Mouse (Mus musculus) 3T3-L1 (cell line): ENCODE results near the gene Ryr3.

ENCODE experiments used
- DNase-seq: peaks from one replicate; pipeline ENCODE4 v3.0.0-alpha.2; 2015; ENCODE audit warnings: low read depth, low spot score

Ryr3 gene

DNA sequence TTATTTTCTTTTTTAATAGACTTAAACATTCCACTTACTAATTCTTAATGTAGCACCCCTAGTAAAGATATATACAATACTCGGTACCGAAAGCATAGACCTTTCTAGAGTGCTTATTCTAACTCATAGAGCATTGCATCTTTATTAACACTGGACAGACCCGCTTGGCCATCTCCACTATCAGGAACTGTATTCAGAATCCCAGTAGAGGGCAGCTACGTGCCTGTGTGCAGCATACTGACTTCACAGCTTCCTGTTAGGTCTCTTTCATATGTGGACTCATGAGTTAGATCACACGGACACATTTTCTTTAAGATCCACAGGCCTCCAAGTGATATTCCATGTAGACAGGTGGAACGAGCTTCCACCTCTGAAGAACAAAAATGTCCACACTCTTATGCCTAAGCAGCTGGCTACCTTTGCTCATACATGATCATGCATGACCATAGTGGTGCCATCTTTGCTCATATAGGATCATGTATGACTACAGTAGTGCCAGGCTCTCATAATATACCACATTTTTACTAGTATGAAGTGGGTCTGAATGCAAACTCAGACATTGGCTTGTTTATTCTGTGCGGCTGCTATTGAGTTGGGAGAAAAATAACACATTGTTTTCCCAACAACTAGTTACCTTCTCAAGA is 417.4 kb downstream of the Ryr3 start:
- DNase-seq: peak; percentile 52

DNA sequence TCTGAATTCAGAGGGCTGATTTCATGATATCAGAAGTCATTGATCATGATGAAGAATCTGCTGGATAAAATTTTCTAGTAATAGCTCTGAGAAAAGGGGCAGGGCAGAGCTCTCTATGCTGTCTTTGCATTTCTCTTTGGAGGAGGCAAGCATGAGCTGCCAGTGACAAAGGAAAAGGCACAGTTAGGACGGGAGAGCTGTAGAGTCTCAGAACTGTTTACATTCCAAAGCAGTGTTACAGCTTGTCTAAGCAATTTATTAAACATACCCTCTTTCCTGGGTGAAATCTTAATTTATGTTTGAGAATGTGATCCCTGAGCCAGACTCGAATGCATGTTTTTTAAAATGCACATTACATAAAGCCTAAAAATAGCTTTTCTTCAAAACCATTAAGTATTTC is 435.3 kb downstream of the Ryr3 start:
- DNase-seq: no peak

DNA sequence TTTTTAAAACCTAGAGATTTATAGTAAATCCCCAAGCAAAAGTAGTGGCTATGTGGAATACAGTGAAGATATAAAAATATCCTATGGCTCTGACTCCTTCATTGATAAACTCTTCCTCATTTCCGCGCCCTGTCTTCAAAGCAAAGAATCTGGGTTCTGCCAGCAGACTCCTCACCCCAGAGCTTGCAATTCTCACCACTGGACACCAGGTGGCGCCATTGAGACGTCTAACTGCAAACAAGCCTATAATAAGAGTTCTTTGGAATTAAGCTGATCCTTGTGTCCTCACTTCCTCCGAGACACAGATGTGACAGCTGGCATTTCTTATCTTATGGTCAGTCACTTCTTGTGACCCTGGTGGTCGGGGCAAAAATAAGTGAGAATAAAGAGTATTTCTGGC is 442.1 kb downstream of the Ryr3 start:
- peak; percentile 85 for DNase-seq

DNA sequence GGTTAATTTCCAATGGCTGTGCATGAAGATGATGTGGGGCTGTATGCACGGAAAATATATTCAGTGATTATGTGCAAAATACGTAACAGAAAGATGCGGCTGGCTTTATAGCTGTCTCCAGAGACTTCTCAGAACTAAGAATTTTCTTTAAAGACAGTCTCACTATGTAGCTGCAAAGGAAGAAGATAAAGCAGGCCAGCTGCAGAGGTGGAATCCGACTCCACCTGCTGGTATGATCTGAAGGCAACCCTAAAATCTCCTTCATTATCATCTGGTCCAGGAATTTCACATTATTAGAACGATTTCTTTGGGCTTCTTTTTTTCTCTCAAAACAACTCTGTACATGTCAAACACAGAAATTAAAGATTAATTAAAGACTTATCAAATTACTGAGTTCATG is 449.2 kb downstream of the Ryr3 start:
- peak; percentile 41 for DNase-seq

DNA sequence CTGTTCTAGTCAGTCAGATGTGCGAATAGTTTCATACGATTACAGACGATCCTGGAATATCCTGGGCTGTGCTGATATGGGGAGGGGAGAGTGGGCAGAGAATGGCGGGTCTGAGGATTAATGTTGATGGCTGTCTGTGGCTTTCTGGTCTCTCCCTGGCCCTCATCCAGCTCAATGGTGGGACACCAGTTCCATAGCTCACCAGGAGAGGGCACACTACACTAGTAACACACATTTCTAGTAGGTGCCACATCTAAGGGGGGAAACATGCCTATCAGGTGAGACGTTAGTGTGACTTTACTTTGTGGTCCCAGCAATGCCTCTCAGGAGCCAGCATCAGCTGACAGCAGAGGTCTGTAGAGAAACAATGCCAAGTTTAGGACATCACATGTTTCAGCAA is 451.9 kb downstream of the Ryr3 start:
- DNase-seq: peak; percentile 53

DNA sequence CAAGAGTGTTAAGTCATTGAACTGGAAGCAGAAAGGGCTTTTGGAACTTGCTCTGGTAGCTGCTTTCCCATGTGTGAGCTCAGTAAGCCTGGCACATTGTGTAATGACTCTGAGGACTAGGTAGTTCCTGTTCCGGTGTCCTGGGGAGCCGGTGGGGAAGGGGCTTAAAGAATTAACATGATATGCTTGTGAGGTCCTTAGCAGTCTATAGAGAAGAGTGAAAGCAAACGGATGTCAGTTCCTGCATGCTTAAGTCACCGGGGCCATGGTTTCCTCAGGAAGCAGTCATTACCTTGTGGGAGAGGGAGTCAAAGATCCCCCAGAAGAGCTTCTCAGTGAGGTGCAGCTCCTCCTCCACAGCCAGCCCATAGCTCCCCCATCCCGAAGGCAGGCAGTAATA is 452.6 kb downstream of the Ryr3 start:
- no peak for DNase-seq

DNA sequence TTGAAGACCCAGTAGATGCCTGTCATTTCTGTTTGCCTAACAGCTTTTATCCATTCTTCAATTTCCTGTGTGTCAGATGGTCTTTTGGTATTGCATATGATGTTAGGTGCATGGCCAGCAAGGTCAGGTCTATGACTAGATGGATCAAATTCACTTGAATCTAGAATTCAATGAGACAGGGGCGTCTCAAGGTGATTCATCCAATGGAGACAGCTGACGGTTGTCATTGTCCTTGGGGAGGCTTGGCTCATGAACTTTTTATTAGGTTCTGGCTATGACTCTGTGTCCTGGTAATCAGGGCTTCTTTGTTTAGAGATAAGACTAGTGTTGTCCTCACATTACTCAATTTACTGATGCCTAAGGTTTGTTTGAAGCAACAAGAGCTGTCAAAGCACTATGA is 454.9 kb downstream of the Ryr3 start:
- DNase-seq: no peak

DNA sequence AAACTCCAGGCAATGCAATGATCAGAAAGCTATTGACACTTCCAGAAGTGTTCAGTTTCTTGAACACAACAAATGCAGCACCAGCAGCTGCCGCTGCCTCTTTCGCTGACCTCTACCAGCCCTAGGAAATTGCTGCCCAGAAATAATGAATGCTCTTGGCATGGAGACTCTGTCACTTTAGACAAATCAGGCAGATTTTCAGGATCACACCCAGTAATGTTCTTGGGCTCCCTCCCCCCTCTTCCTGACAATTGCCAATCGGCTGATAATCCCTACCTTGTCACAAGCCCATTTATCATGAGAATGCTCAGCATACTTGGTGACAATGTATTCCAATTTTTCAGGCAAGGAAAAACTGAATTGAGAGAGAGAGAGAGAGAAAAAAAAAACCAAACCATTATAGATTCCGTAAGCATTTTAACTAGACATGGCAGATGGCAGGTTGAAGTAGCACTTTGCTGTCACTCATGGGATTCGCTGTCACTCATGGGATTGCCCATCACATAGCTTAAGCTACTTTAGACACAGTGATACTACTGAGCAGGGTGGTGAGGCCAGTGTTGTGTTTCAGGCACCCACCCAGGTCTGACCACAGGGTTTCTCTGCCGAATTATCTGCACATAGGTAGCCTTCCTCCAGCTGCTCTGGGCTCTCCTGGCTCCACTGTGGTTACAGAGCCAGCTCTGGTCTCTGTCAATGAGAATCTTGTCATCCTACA is 455.5 kb downstream of the Ryr3 start:
- no peak for DNase-seq

DNA sequence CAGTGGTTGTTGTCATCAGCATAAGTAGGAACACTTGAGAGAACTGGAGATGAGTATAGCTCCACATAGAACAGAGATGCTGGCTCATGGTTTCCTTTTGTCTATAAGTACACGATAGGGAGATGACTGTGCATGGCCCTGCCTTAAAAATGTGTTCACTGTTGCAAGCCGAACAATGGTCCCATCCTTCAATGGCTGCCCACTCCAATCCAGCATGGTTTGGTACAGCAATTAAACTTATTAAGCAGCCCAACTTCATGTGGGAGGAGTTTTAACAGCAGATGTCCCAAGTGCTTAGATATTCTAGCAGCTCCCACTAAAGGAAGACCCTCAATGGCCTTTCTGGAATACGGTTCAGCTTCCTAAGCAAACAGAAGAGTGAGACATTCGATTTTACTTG is 456.2 kb downstream of the Ryr3 start:
- DNase-seq: no peak

DNA sequence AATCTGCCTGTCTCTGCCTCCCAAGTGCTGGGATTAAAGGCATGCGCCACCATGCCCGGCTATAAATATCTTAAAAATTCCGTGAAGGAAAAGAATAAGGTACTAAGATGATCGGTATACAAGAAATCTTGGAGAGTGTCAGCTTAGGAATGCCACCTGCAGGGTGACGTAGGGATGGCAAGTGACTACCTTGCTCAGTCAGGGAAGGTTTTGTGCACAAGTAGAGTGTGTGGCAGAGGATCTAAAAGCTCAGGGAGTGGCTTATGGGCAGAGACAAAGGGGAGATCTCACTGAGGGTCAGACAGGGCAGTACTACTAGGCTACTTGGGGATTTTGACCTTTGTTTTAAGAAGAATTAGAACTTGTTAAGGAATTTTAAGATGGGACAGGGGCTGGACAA is 457.2 kb downstream of the Ryr3 start:
- DNase-seq: no peak

DNA sequence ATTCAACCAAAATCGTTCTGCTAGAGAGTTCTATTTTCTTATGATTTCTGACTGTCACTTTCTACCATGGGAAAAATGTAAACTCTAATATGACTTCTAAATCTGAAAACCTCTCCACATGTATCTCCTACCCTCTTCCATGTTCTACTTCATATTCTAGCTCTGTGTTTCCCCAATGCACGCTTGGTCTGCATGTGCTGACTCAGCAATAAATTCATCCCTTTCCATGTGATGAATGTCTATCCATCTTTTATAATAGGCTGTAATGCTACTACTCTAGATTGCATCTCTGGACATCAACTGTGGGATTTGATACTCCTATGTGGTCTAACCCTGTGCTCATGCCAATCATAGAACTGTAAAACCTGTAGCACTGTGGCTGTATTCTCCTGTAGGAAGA is 458.2 kb downstream of the Ryr3 start:
- no peak for DNase-seq

DNA sequence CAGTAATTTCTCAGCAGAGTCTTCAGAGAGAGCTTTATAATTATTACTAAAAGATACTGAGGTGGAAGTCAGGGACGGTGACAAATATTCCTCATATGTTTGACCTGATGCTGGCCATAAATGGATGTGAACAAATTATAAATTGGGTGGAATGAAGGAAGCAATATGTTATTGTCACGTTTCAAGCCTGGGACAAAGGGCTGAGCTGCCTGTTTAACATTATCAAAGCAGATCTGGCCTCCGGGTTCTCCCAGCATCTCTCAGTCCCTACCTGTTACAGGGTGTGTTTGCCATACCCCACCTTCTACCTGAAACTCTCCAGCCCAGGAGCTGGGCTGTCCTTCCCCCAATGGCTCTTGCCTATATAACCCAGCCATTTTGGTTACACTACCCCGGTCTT is 463.6 kb downstream of the Ryr3 start:
- DNase-seq: no peak

DNA sequence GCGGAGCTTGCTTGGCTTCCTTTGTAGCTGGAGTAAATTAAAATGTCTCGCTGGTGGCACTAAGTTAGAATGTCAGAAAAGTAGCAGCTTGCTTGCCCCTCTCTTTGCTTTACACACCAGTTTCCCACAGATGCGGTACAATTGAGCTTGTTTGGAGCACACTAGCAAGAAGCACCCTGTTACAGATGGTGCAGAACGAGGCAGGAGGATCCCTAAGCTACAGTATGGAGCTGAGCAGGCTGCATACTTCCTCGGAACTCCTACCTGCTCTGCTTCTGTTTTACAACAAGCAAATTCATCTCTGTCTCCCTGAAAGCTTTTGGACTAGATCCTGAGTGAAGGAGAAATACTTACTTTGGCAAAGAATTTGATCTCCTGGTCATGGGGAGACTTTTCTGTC is 465.5 kb downstream of the Ryr3 start:
- no peak for DNase-seq

DNA sequence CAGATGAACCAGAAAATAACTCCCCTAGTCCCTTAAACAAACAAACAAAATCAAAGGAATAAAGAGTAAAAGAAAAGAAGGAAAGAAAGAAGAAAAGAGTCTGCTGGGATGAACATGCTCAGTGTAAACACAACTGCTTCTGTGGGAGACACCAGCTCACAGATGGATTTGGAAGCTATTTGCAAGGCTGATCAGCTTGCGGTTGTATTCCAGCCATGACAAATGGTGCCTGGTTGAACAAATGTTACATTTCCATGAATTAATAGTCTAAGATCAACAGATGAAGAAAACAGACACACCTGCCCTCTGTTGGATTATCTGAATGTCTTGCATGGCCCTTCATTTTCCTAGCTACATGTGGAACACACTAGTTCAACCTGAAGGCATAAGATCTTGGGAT is 468.4 kb downstream of the Ryr3 start:
- DNase-seq: no peak

DNA sequence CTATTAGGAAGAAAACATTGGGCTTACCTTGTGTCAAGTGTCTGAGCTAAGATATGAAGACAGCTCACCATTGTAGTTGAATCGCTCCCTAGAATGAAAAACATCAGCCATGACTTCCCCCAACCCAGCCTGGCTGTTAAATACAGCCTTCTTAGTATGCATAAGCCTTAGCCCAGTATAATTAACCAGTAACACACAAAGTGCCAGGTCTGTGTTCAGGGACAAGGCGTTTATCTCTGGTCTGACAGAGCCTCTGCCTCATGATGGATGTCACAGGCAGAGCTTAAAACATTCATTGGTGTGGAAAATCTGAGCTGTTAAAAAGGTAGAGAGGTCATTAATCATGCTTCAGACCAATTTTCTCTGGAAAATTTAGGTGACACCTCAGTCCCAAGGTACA is 484.0 kb downstream of the Ryr3 start:
- no peak for DNase-seq

DNA sequence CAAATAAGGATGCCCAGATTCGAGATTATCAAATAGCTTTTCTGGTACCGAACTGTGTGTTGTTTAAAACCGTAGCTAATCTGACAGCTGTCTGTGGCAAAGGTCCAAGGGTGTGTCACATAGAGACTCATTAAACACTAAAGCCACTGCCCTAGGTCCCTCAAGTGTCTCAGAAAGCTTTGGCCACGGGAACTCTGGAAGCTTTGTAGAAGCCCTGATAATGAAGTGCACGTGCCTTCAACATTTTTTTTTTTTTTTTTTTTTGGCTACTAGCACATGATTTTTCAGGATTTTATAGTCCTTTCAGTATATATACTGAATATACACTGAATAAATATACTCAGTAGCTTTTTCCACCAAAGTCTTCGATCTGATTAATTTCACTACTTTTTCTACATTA is 489.1 kb downstream of the Ryr3 start:
- peak; percentile 48 for DNase-seq

DNA sequence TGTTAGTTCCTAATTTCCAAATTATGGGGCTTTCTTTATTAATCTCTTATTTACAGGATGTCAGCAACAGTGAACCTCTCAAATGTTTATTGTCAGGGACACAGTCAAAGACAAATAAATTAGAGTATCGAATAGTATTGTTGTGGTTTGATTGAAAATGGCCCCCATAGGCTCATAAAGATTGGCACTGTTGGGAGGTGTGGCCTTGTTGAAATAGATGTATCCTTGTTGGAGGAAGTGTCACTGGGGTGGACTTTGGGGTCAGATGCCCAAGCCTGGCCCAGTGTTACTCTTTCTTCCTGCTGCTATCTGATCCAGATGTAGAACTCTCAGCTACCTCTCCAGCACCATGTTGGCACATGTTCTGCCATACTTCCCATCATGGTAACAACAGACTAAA is 495.7 kb downstream of the Ryr3 start:
- DNase-seq: no peak

DNA sequence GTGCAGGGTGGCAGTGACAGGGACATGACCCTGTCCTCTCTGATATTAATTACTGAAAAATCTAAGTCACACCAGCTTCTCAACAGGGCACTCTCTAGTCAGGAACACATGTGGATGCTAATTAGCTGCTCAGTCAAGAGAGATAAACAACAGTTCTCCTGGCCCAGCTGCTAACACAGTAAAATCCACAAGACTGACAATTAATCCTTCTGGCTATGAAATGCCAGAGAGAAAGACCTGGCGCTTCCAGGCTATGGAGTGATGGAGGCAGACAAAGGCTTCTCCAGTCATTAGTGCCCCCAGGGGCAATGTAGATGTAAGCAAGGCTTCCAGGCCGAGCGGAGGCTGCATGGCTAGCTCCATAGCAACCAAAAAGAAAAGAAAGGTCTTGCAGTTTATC is 496.2 kb downstream of the Ryr3 start:
- DNase-seq: no peak

DNA sequence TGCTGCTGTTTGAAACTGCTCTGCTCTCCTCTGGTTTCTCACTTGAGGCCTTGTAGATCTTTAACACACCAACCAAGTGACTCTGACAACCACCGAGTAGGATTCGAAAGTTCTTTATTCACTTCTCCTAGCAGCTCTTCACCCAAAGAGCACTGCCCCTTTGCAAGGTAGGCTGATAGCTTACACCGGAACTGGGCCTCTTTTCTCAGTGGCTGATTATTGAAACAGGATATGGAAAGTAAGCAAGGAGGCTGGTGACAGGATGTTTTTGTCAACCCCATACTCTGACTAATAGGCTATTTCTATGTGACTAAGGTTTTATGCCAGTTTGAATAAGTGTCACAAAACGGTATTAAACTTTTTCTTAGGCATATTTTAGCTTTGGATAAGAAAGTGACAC is 502.2 kb downstream of the Ryr3 start:
- peak; percentile 5 for DNase-seq

DNA sequence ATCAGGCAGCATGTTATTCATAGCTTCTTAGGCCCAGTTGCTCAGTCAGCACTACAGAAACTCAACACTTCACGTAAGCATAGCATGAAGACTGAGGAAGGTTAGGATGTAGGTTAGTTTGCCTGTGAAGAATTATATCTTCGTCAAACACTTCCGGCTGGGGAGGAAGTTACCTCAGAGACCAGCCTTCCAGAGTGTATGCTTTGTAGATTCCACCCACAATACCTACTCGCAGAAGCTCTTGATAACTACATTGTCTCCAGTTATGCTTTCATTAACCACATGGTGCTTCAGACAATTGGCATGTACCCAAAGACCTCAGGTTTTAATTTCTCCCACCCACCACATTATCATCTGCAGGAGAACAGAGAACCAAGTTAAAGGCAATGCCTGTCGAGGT is 535.1 kb downstream of the Ryr3 start:
- DNase-seq: no peak

DNA sequence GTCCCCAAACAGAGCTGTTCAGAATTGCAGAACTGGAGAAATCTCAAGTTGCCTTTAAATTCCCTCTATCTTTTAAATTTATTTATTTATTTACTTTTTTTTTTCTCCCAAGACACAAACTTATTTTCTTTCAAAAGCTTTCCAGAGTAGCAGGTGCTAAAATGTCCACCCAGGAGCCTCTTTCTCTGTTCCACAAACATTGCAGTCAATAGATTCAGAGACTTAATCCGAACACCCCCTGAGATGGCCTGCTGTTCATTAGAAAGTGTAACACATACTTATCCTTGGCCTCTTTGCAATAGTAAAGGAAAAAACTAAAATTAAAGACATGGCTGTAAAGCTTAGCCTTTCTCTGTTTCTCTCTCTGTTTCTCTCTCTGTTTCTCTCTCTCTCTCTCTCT is 539.6 kb downstream of the Ryr3 start:
- no peak for DNase-seq

DNA sequence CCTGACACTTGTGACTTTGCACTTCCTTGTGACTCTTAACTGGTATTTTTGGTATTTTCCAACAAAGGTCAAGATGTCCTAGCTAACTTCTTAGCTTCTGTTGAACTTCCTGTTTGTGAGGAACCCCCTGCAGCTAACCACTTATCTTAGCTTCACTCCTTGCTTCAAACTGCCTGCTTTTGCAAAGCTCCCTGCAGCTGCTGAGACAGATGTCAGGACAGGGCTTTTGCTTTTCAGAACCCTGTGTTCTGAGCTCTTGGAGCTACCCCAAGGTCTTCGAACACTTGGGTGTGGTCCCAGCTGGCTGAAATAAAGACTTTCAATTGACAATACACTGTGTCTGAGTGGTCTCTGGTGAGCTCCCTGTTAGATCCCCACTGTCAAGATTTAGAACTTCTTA is 540.2 kb downstream of the Ryr3 start:
- no peak for DNase-seq

DNA sequence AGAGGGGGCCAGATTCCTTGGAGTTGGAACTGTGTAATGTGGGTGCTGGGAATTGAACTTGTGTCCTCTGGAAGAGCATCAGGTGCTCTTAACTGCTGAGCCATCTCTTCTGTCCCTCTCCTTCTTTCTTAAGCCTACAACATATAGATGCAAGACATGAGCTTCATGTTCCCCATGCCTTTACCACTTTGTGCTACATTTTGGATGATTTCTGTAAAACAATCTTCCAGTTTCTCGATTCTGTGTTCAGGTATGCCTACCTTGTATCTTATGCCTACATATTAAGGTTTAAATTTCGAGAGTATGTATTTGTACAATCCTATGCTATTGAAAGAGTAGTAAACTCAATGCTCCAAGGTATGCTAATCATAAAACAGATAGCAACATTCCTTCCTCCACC is 540.7 kb downstream of the Ryr3 start:
- DNase-seq: no peak

DNA sequence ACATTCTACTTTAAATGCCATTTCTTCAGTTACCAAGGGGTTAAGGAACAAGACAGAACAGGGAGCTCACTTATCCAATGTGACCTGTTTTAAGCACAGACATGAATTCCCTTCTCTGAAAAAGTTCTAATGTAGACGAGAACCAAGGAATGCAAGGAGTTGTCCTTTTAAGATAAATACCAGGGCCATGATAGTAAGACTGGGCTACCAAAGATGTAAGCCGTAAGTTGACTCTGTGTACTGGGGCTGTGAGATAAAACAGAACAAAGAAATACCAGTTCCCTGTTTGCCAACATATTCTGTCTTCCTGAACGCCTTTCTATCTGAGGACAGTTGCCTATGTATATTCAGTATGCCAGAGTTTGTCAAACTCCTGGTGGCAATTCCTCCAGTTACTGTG is 547.4 kb downstream of the Ryr3 start:
- no peak for DNase-seq
